Mouse (Mus musculus) adrenal gland, adult 2 months (tissue): ENCODE data around the gene Cngb1. TPM values are rescaled to one million over a fixed set of nuclear protein-coding genes. Genes with fewer than 3 reads are reported as not detected.
"Not testable (repeated sequence)": the region's sequence is repeated elsewhere in the genome, so short reads cannot be mapped to it uniquely, and the experiment has no call there.

Experiments
- DNase-seq: peaks from one replicate; pipeline ENCODE4 v3.0.0; 2021
- polyA plus RNA-seq: library from polyadenylated mRNA; depleted of rRNA; stranded (reverse); fragments of >200 nt; gene quantifications from 2 replicates; pipeline ENCODE4 v1.2.3, GENCODE M21; 2012
- total RNA-seq, 2 experiments: library from RNA; stranded (reverse); gene quantifications; 2 replicates each; pipeline ENCODE4 v1.2.3; 2021

Cngb1 gene
- total and polyA plus RNA-seq, 3 experiments = 0.55 to 1.1 (median 0.57) TPM

- no peak for DNase-seq
Measured at GRCm38 (mm10) chr8:95247277-95247676, 59.1 kb downstream of the Cngb1 start.

DNA sequence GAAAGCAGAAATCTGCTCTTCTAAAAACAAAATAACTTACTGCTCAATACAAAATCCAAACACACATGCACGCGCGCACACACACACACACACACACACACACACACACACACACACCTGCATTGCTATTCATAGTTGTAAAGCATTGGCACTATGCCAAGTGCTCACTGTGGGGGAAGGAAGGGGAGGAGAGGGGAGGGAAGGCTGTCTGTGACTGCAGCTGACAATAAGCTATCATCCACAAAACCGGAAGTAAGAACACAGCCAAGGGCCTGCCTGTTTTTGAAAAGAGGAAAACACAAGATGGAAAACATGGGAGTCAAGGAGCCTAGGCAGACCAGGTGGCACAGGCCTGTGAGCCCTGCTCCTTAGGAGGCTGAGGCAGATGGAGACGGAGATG lies 61.2 kb downstream of the Cngb1 start:
- peak; percentile 44 for DNase-seq

DNA sequence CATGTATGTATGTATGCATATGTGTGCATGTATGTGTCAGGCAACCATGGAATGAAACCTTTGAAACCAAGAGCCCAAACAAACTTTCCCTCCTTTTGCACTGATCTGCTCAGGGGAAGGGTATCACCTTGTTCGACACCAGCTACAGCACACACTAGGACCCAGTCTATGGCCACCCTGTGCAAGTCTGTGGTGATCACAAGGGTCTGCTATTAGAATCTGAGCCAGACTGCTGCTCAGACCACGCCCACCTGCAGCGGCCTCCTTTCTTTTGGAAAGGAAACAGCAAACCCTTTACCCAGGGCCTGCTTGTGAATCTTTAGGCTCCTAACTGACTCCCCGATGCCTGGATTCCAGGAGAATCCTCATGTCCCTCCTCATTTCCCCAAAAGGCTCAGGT lies 62.5 kb downstream of the Cngb1 start:
- no peak for DNase-seq

- DNase-seq = peak; percentile 82
Measured at GRCm38 (mm10) chr8:95242826-95243571, 63.4 kb downstream of the Cngb1 start.

DNA sequence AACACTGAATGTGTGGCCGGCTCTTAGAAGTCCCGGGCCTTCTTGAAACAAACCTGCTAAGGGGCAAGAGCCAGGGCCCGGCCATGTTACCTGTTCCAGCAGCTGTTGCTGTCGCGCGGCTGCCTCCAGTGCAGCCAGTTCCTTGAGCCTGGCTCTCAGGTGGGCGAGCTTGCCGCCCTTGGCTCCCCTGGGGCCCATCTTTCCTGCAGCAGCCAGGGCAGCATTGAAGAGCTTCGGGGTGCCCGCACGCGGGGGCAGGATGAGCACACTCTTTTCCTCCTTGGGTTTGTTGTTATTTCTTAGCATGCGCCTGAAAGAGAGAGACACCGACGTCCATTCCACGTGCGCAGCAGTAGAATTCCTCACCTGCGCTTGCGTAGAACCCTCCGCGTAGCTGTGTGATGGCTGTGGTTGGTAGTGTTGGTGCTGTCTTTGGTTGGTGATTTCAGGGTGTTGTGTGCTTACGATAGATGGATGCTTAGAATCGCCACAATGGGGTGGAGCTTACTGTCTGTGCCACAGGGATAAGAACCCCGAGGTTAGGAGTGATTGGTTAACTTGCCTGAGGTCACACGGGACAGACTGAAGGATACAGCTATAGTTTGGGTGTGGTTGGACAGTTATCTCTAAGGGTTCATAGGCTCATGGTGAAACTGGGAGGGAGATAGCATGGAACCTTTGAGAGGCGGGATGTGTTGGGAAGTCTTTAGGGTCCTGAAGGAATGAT lies 64.1 kb downstream of the Cngb1 start:
- DNase-seq = no peak

GRCm38 (mm10) chr8:95235683-95236082 lies 70.7 kb downstream of the Cngb1 start:
- peak; percentile 78 for DNase-seq

GRCm38 (mm10) chr8:95230086-95230485 lies 76.3 kb downstream of the Cngb1 start:
- DNase-seq = not testable (repeated sequence)

- no peak for DNase-seq
Measured at GRCm38 (mm10) chr8:95227151-95227468, 79.3 kb downstream of the Cngb1 start.

GRCm38 (mm10) chr8:95226251-95227150 lies 79.9 kb downstream of the Cngb1 start:
- peak; percentile 68 for DNase-seq

DNA sequence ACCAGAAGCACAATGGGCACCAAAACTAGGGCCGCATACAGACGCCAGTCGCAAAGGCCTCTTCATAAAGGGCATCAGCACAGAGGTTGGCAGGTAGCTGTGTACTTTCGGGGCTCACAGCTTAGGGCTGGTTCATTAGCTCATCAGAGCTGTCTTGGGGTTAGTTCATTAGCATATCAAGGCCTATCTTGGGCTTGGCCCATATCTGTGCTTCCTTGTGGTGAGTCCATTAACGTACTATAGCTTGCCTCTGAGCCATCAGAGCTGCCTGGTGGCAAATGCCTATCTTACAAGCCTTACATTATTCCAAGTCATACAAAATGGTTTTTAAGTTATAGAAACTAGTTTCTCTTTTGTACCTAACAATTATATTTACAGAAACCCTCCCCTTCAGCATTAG lies 82.4 kb downstream of the Cngb1 start:
- no peak for DNase-seq

DNA sequence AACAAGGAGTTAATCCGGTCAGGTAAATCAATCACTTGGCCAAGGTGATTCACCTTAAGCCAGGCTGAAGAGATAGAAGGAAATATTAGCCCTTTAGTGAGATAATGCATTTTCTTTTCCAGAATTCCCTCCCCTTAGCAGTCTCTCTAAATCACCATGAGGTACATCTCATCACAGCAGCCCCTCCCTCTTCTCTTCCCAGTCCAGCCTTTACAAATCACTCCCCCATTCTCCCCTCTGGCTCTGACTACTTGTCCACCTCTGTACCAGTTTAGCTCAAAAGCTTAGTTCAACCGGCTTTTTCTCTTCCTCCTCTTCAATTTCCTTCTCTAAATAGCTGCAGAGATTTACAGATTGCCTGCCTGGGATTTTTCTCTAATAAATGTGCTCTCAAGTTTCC lies 85.3 kb downstream of the Cngb1 start:
- no peak for DNase-seq

- peak; percentile 63 for DNase-seq
Measured at GRCm38 (mm10) chr8:95220571-95220998, 85.8 kb downstream of the Cngb1 start.

GRCm38 (mm10) chr8:95219623-95220022 lies 86.8 kb downstream of the Cngb1 start:
- no peak for DNase-seq

- no peak for DNase-seq
Measured at GRCm38 (mm10) chr8:95215709-95216360, 90.5 kb downstream of the Cngb1 start.

- peak; percentile 87 for DNase-seq
Measured at GRCm38 (mm10) chr8:95209924-95210323, 96.5 kb downstream of the Cngb1 start.

DNA sequence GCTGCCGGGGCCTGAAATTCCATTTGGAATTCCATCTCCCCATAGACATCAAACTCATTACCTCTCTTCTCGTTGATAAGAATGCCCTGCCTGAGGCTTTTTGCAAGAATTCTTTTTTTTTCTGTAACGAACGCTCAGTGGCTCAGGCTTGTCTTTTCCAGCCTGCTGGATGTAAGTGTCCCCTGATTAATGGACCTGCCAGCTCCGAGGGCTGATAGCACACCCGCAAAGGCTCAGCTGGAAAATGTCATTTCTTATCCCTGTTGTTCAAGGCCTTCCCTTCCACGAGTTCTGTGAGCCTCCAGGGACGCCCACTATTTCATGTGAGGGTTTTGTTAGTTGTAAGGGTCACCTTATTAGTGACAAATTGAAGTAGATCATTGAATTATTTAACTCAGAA lies 100.4 kb downstream of the Cngb1 start:
- DNase-seq = peak; percentile 70

GRCm38 (mm10) chr8:95204039-95204380 lies 102.4 kb downstream of the Cngb1 start:
- peak; percentile 81 for DNase-seq

DNA sequence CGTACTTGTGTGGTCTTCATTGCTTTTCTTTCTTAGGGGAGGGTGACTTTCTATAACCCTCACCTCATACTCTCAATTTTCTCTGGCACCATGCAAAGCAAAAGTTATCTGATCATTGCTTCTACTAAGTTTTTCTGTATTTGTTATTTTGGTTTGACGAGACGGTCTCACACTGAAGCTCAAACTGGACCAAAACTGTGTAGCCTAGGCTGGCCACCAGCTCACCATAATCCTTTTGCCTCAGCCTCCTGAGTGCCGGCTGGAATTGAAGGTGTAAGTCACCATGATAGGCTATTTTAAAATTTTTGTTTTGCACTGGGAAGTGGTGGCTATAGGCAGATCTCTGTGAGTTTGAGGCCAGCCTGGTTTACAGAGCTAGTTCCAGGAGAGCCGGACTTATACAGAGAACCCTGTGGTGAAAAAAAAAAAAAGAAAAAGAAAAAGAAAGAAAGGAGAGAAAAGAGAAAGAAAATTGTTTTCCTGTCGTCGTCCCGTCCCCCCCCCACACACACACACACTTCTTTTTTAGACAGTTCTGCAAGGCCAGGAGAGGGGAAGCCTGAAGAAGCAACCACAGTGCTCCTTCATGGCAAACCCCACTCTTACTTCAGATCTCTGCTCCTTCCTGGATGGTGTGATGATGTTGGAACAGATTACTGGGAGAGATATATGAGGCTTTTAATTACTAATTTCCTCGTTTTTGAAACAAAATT lies 102.9 kb downstream of the Cngb1 start:
- no peak for DNase-seq

DNA sequence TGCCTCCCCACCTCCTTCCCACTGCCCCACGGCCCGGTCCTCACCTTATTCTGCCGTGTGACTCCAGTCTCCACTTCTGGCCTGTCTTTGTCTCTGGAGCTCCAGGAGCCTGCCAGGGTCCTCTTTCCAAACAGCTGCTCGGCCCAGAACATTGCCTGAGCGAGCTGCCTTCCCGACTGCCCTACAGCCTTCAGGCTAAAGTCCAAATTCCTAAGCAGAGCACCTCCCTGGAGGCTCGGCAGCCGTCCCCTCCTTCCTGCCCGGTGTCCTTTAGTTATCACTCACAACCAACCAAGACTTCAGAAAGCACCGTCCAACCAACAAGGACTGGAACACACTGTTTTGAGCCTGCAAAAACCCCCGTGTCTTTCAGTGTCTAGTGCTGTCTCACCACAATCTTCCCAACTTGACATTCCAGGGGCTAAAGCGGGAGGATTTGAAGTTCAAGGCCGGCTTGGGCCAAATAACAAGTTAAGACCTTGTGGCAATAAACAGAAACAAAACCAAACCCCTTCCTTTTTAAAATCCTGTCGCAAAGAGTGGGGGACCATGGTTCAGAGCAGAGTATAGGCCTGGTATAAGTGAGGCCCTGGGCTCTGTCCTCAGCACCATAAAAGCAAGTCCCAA lies 103.6 kb downstream of the Cngb1 start, which contains the start of gene Kifc3:
Gene Kifc3, minus strand, starts transcription at position 164 of the 627 bp plus-strand sequence.
- DNase-seq = peak; percentile 79

DNA sequence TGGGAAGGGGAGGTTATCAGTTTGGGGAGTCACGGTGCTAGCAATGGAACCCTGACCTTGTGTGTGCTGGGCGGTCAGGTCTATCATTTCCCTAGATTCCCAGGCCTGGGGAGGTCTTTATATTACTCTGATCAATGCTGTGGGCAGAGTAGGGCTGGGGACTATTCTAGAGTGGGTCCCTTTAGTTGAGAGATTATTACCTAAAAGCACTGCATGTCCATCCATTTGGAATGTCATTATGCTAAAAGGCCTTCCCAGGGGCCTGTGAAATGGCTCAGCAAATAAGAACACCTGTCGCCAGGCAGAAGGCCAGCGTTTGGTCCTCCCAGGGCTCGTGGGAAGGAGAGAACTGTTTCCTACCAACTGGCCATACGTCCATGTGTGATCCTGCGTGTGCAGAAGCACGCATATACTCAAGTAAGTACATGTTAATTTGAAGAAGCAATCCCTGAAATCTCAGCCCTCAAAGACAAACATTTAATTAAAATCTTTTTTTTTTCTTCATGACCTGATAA lies 104.3 kb downstream of the Cngb1 start:
- peak; percentile 37 for DNase-seq

- peak; percentile 83 for DNase-seq
Measured at GRCm38 (mm10) chr8:95201491-95201890, 104.9 kb downstream of the Cngb1 start.
